Mouse (Mus musculus) liver, adult 2 months (tissue): ENCODE measurements around the gene Sumf1.

Source experiments
- CTCF ChIP-seq: fragments of 200-500 bp; IDR thresholded peaks from 2 replicates; pipeline ENCODE4 v1.5.1; 2011; ENCODE audit warnings: low read depth, low read length, control low read depth
- POLR2A ChIP-seq: fragments of 200-500 bp; IDR thresholded peaks from 2 replicates; pipeline ENCODE4 v1.6.1; 2011; ENCODE audit warnings: low read length, control low read depth; ENCODE audit not compliant: insufficient read depth; ENCODE audit errors: extremely low read depth

GRCm38 (mm10) chr6:108154243-108154642 lies 31.1 kb downstream of the Sumf1 start:
- TF ChIP-seq POLR2A (no peak), CTCF (no peak)
